Mouse (Mus musculus): ENCODE measurements around the gene Vmn2r7.
"Not testable (repeated sequence)": the region's sequence is repeated elsewhere in the genome, so short reads cannot be mapped to it uniquely, and the experiment has no call there.

GRCm38 (mm10) chr3:64727187-64727970, 117.2 kb downstream of the Vmn2r7 start:
- TF ChIP-seq CTCF (IDR thresholded peaks at IDR 0.05; ENCODE audit: insufficient read depth, low read length); POLR2A (IDR thresholded peaks at IDR 0.05; ENCODE audit: borderline replicate concordance, extremely low read depth, low read depth, low read length): not testable (repeated sequence)
